Mouse (Mus musculus) kidney, postnatal 4 days (tissue): ENCODE results near the gene Trpm6.

ENCODE experiments used
- DNase-seq, 2 experiments: peaks; one replicate each; pipeline ENCODE4 v3.0.0; 2021; ENCODE audit warnings: mixed read lengths in 2 of 2

The Trpm6 gene

GRCm38 (mm10) chr19:18772888-18773488 is 23.2 kb downstream of the Trpm6 start:
- DNase-seq, result no peak

- no peak for DNase-seq
Observed at GRCm38 (mm10) chr19:18774085-18774484, 24.3 kb downstream of the Trpm6 start.

- no peak for DNase-seq
Observed at GRCm38 (mm10) chr19:18799646-18800045, 49.9 kb downstream of the Trpm6 start.

GRCm38 (mm10) chr19:18811264-18811663 is 61.5 kb downstream of the Trpm6 start:
- DNase-seq, result no peak

- peak; percentile 44 to 68 for DNase-seq
Observed at GRCm38 (mm10) chr19:18815170-18815569, 65.4 kb downstream of the Trpm6 start.

- no peak for DNase-seq
Observed at GRCm38 (mm10) chr19:18817425-18817824, 67.6 kb downstream of the Trpm6 start.

GRCm38 (mm10) chr19:18828601-18829000 is 78.8 kb downstream of the Trpm6 start:
- DNase-seq, result no peak

- no peak for DNase-seq
Observed at GRCm38 (mm10) chr19:18831196-18831595, 81.4 kb downstream of the Trpm6 start.

GRCm38 (mm10) chr19:18834971-18835370 is 85.2 kb downstream of the Trpm6 start:
- peak; percentile 80 to 81 for DNase-seq

GRCm38 (mm10) chr19:18841789-18842562 is 92.2 kb downstream of the Trpm6 start:
- no peak for DNase-seq

- DNase-seq, result no peak
Observed at GRCm38 (mm10) chr19:18842626-18843025, 92.8 kb downstream of the Trpm6 start.

GRCm38 (mm10) chr19:18846336-18846735 is 96.6 kb downstream of the Trpm6 start:
- no peak for DNase-seq

- peak in 1 of 2 experiments; percentile 10 for DNase-seq
Observed at GRCm38 (mm10) chr19:18868311-18868710, 118.5 kb downstream of the Trpm6 start.

GRCm38 (mm10) chr19:18872792-18873569 is 123.2 kb downstream of the Trpm6 start:
- DNase-seq, result peak; percentile 11 to 17

GRCm38 (mm10) chr19:18873709-18874644 is 124.2 kb downstream of the Trpm6 start:
- DNase-seq, result no peak

GRCm38 (mm10) chr19:18879264-18879663 is 129.5 kb downstream of the Trpm6 start:
- DNase-seq, result no peak

GRCm38 (mm10) chr19:18881162-18881561 is 131.4 kb downstream of the Trpm6 start:
- DNase-seq, result no peak

- no peak for DNase-seq
Observed at GRCm38 (mm10) chr19:18887646-18888407, 138.0 kb downstream of the Trpm6 start.

- DNase-seq, result no peak
Observed at GRCm38 (mm10) chr19:18888491-18889116, 138.8 kb downstream of the Trpm6 start.

GRCm38 (mm10) chr19:18889117-18889627 is 139.4 kb downstream of the Trpm6 start:
- DNase-seq, result no peak

GRCm38 (mm10) chr19:18889632-18890031 is 139.8 kb downstream of the Trpm6 start:
- no peak for DNase-seq
